Mouse (Mus musculus) megakaryocyte progenitor cell, adult 5-6 weeks (primary cell): Measurements from ENCODE around the gene Mecom. TPM values are rescaled to one million over a fixed set of nuclear protein-coding genes. Genes with fewer than 3 reads are reported as not detected.
A peak's percentile ranks its signal among the peaks of the same experiment; 100 is the strongest.
"Not testable (repeated sequence)": the region's sequence is repeated elsewhere in the genome, so short reads cannot be mapped to it uniquely, and the experiment has no call there.

ENCODE experiments used
- ATAC-seq: replicated peaks from 2 replicates; pipeline ENCODE4 v1.8.0; 2016; ENCODE audit warnings: mild to moderate bottlenecking, moderate TSS enrichment, inconsistent platforms; ENCODE audit not compliant: poor library complexity
- total RNA-seq, 2 experiments: library from RNA; stranded (forward) in 1 of 2; stranded (reverse) in 1 of 2; fragments of 157-497, 149-512 nt in 1 of 2; fragments of 200-1000 nt in 1 of 2; gene quantifications; 2 replicates each; pipeline versions ENCODE4 v1.2.3 to v1.2.4; 2015 to 2017

Mecom gene
- 0.54 and 4.0 TPM in 2 replicates for total RNA-seq (2015)
- total RNA-seq (2017) = 0.17 and 2.3 TPM in 2 replicates

DNA sequence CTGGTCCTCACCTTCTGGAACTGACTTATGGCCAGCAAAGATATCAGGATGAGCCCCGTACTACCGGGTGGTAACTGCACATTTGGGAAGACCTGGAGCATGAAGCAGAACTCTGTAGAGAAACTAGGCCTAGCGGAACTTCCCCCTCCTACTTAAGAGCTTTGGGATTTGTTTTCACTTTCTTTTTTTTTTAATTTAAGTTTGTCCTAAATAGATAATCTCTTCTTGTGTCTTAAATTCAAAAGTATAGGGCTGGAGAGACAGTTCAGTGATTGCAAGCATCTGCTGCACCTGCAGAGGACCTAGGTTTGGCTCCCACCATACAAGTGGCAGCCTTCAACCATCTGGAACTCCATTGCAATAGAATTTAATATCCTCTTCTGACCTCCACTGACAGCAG lies at the start of gene Mecom:
Mecom (minus strand) TSS at position 101 of the 400 bp plus-strand sequence.
- no peak for ATAC-seq

DNA sequence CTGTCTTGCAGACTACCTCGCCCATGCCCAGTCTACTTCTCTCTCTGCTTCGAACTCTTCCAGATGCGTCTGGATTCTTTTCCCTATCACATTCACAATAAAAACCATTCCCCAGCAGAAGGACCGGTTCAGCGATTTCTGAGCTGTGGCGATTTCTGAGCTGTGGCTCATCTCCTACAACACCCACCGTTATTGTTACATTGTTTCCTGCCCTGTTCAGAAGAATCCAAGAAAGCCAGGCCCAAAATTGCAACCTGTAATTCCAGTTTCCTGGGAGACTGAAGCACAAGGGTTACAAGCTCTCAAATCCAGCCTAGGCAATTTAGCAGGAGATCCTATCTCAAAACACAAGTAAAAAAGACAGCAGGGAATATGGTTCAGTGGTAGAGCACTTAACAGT lies 49.5 kb upstream of the Mecom start:
- ATAC-seq = no peak

DNA sequence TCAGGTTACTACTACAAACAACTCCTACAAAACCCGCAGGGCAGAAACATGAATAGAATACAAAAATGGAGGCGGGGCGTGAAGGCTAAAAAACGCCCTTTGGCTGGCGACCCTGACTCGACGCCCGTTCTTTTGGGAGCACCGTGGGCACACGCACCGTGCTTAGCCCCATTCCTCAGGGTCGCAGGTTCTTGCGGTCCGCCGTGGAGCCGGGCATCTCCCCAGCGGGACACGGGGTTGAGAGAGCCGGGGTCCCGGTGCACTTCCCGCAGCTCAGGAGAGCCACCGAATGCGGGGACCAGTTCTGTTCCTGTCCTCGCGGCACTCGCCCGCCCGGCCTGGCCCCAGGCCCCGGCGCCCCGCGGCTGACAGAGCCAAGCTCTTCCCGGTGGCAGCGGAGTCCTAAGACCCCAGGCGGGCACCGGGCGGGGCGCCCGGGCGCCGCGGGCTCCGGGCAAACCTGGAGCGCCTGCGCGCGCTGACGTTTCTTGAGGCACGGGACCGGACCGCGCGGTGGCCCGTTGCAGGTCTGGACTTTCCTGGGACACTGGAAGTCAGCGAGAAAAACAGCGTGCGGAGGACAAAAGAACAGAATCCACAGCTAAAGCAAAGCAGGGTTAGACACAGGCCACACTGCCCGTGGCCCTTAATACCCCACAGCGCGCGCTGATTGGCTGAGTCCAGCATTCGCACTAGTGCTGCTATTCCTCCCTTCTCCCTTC lies 47.5 kb upstream of the Mecom start:
- peak; percentile 21; the same call in 1 of the 2 replicates for ATAC-seq

DNA sequence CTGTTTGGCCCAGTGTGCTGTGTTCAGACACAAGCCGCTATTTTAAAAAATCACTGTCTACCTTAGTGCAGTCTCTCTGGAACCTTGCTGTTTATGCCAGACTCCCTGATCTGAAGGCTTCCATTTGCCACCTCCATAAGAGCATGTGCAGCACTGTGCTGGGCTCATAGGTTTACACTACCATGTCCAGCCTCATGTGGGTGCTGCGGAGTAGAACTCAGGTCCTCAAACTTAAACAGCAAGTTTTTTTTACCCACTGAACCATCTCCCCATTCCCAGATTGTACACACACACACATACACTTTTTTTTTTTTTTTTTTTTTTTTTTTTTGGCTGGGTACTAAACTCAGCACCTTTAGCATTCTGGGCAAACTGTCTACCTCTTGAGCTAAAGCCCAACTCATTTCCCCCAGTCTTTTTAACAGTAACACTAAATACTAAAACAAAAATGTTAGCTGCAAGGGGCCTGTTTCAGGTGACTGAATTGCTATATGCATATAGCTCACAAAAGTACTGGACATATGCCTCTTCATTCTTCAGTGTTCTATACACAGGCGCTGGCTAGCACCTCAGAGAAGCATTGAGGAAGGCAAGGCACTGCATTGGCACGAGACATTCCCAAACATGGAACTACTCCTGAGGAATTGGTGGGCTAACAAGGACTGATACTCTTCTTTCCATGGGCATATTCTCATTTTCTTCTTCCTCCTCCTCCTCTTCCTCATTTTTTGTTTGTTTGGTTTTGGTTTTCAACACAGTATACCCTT lies 46.1 kb upstream of the Mecom start:
- ATAC-seq = peak; percentile 77

DNA sequence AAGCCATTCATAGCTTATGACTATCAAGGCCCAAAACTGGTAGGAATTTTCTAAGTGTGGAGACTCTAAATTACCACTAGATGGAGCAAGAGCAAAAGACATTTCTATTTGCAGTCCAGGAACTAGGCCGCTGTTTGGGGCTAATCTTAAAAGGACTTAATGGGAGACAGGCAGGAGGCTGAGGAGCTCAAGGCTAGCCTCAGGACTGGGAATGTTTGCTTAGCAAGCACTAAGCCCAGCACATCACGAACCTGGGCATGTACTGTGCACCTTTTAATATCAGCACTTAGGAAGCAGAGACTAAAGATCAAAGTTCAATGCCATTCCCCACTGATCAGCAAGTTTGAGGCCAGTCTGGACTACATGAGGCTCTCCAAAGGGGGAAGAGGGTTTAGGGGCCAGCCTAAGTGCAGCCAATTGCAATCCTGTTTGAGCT lies 44.6 kb upstream of the Mecom start:
- peak; percentile 76 for ATAC-seq

DNA sequence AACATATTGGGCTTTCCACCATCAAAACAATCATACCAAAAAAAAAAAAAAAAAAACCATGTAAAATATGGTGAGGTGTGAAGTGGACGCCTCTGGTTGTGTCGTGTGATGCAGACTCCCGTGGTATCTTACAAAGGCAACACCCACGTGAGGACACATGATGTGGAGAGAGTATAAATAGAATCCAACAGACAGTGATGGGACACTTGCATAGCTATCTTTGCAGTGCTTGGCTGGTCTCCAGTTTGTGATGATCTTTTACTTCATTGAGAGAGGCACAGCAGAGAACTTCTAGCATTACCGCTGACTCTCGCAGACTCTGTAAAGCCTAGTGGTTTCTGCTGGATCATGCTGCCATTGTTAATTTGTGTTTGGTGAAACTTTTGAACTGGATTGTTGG lies 41.1 kb upstream of the Mecom start:
- ATAC-seq = no peak

DNA sequence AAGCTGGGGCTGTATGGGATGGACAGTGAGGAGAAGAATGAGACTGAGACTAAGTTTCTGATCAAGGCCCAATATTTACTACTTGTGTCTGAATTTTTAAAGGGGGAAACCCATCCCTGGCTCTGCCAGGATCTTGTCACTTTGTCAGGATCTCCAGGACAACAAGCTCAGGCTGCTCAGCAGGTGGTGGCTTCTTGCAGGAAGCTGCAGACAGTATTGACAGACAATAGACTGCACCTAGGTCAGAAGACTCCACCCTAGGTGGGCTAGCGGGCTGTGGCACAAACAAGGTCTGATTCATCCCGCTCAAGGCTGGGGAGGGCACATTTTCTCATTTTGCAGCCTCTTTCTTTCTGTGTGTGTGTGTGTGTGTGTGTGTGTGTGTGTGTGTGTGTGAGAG lies 25.7 kb upstream of the Mecom start:
- ATAC-seq = no peak

DNA sequence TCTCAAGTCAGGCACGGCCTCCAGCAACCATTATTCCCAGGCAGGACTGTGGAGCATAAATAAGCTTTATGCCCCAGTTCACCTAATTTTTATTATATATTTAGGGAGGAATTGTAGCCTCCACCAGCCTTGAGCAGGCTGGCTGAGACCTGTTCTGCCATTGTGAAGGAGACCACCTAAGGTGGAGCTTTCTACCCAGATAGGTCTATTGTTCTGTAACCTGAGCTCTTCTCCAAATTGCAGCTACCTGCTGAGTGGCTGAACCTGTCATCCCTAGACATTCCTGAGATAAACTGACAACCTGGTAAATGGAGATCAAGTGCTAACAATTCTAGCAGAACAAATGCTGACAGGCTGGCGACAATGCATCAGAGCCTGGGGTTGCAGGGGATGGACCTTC lies 18.5 kb upstream of the Mecom start:
- ATAC-seq = not testable (repeated sequence)

DNA sequence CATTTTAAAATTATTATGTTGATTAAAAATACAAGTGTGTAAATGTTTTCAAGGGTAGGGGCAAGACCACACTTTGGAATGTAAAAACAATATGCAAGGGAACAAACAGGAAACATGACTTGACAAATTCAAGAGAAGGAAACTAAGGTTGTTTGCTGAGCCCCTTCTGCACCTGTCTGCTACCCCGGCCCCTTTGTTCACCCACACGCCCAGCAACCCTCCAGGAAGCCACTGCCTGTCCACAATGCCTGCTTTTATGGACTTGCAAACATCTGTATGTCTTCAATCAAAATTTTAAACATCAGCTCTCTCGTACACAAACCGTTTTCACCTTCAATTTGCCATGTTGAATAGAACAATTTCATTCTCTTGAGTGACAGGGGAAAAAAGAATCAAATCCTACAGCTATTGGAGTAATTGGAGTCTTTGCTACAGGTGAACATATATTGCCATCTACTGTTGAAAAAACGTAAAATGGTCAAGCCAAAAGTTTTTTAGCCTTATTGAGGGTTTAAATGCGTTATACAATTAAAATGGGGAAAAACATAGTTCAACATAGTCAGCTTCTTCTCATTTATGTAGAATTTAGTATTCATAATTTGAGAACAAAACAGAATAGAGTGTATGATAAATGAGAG lies 13.0 kb upstream of the Mecom start:
- no peak for ATAC-seq

DNA sequence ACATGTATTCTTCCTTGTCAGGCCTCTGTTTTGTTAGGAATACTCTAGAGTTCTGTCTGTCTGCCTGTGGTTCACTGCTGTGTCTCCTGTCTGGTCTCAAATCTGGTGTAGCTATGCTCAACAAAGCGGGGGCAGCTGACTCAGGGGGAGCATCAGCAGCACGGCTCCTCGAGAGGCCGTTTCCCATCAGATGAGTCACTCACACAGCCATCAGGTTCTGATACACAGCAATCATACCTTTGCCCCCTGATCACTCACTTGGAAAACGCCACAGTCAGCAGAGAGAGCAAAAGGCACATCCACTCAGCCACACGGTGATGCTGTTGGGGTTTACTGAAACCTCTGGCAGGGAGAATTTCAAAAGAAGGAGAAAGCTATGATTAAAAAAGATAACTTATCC lies 5.9 kb upstream of the Mecom start:
- ATAC-seq = no peak

DNA sequence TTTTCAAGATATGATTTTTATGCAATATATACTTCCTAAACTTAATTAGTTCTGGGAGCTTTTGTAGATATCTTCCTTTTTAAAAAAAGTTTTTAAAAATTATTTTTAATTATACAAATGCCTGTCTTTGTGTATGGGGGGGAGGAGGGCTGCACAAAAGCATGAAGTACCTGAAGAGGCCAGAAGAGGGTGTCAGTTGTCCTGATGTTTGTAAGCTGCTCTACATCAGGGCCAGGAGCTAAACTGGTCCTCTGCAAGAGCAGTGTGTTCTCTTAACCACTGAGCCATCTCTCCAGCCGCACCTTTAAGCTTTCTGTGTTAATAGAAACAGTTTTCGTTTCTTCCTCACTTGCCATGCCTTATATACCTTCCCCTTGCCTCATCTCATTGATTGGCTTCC lies 2.4 kb upstream of the Mecom start:
- ATAC-seq = peak; percentile 50; the same call in 1 of the 2 replicates

DNA sequence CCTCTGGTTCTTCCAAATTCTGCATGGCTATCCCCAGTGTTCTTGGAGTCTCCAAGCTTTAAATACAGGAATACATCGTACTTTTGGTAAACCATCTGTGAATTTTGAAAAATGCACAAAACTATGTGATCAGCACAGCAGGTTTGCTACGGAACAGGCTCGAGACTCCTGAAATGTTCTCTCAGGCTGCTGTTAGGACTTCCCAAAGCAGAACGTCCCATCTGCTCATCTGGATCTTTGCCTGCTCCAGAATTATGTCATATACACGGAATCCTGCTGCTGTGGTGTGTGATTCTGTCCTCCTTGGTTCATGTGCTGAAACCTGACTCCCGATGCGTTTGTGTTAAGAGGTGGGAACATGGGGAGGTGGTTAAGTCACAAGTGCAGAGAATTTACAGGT lies 1.1 kb upstream of the Mecom start:
- ATAC-seq = no peak

DNA sequence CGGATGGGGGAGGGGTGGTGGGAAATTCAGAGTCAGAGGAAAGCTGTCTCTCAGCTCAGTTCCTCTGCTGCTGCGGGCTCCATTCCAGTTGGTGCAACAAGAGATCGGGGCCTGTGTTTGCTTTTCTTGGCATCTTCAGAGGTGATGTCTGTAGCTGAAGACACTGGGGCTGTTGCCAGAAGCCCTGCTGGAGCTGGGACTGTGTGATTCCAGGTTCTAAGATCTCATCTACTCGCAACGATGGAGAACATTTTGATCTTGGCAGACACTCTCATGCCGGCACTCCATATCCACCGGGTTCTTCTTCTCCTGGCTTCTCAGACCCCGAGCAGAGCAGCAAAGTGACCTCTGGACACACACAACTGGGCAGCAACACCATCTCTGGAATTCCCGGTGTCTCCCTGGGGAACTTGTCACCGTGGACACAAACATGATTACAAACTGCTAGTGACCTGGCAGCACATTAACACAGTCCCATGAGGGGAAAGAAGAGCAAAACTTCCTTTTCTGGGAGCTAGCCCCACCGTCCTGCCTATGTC lies 908 bp downstream of the Mecom start:
- ATAC-seq = no peak

DNA sequence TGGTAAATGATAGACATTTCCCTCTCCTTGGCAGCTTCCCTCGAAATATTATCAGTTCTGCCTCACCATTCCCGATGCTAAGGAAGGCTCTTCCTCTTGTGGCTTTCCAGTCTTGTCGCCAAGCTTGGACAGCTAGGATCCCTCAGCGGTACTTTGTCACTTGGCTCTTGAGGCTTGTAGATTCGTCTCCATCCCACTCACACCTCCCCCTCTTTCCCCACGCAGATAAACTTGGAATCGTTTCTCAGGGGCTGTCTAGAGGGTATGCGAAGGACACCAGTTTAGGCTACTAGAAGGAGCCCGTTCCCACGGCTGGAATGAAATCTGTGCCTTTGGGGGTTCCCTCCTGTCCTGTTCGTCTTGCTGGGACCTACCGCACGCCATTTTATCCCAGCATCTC lies 1.4 kb downstream of the Mecom start:
- ATAC-seq = no peak

DNA sequence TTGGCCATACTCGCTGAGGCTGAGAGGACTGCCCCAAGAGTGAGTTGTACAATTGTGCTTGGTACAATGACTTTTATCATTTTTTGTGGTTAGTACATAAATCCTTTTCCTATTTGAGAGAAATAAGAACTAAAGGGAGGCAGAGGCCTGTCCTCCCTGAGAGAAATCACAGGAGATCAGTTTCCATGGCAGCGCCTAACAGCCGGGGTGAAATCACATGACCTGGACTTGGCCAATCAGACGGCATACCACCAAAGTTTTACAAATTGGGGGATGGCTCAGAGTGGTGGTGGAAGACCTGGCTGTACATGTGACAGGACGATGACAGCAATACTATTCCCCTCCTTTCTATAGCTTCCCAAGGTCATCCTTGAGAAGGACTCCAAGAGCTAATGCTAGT lies 2.6 kb downstream of the Mecom start:
- no peak for ATAC-seq

DNA sequence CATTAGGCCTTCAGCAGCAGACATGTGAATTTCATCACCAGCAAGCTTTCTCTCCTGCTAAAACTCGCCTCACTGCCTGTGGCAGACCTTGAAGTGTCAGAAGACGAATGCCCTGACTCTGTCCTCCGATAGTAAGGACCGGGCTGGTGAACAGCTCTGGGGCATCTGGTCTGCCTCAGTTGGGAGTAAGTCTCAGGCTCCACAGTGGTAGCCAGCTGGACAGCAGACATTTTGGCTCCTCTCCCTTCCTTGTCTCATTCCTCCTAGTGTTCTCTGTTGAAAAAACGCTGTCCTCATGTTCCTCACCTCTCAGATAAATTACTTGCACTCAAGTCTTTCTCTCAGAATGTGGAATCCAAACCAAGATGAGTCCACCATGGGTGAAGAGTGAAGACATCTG lies 3.5 kb downstream of the Mecom start:
- ATAC-seq = no peak

DNA sequence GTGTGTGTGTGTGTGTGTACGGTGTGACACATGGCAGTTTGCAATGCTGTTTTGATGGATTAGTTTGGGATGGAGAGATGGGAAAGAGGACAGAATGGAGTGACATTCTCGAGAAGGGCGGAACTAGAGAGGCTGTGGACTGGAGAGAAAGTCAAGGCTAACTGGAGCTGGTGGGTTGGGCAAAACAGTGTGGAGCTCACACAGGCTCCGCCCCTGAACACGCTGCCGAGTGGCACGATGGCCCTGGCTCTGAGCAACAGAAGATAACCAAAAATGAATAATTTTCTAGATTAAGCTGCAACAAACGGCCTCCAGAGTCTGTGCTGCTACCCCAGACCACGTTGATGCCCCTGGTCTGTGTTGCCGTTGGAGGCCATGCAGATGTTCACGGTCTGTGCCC lies 12.0 kb downstream of the Mecom start:
- ATAC-seq = no peak

DNA sequence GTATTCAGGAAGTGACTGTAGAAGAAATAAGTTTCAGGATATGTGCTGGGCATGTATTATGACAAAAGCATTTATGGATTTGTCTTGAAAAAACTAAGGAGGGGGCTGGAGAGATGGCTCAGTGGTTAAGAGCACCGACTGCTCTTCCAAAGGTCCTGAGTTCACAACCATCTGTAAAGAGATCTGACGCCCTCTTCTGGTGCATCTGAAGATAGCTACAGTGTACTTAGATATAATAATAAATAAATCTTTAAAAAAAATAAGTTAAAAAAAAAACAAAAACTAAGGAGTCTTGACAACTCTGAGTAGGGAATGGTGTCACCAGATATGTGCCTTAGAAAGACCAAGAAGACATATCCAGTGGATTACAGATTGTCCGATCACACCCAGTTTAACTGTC lies 27.1 kb downstream of the Mecom start:
- ATAC-seq = not testable (repeated sequence)

DNA sequence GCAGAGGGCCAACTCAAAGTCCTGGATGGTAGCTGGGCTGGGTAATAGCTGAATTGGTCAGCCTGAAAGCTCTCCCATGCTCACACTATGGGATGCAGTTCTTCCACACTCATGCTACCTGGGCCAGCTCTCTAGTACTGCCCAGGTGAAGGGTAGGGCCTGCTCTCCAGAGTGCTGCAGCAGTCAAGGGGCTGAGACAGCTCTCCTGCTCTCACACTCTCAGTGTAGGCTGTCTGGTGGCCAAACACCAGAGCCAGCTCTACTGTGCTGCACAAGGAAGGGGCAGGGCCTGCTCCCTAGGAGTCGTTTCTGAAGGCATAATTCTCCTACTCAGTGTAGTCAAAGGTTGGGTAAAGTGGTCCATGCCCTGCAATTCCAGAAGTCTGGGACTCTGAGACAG lies 28.4 kb downstream of the Mecom start:
- no peak for ATAC-seq

DNA sequence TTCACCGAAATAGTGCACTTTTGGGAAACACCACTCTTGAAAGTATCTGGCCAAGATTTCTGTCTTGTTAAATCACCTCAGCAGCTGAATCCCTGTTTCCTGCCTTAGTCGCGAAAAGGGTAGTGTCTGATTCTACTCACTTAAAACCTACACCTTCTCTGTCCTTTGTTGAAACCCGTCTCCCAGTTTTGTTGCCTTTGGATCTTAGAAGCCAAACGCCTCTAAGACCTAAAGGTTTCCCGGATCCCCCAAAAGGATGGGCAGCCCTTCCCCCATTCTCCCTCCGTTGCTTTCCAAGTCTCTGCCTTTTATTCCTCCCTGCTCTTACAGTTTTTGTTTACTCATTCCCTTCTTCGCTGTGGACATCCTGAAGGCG lies 32.0 kb downstream of the Mecom start:
- ATAC-seq = no peak

DNA sequence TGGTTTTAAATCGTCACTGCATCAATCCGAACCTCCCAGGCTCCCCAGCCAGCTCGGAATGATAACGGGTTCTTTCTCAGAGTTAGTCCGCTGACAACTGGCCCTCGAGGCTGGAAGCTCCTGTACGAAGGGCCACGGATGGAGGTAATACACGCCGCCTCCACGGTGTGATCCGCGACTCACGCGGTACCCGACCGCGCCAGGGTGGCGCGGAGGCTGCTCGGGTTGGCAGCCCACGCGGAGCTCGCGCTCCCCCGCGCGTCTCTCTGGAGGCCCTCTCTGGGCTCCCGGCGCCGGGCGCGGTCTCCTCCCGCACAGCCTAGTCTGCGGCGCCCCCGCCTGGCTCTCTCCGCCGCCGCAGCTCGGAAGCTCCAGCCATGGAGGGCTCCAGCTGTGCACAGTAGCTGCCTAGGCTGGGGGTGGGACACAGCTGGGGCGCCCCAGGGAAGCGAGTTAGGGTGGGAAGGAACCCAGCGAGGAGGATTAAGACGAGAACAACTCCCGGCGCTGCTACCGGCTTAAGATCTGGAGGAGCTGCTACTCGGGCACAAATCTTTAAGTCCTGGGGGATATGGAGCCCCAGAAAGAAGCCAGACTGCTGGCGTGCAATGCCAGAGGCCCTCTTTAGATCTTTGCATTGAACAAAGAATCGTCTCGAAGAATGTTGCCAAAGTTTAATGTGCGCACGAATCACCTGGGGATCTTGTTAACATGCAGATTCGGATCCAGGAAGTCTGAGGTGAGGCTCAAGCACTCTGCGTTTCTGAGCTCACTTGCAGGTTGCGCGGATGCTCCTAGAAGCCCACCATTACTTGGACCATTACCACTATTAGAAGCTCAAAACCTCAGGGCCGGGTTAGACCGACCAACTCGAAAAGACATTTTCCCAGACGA lies 32.7 kb downstream of the Mecom start:
- peak; percentile 83 for ATAC-seq
